Mouse (Mus musculus): ENCODE data around the gene Dlx5.

Dlx5 gene
- long read RNA-seq, experiment 1: 0 reads
- long read RNA-seq, experiment 2: 0 reads

GRCm38 (mm10) chr6:6881638-6882190, at the start of gene Dlx5:
Gene Dlx5 (minus strand): TSS chr6:6882085.
- intact Hi-C loops (cut with DNase I): loop anchor here (5.0 kb wide), 1 partner anchor 589 kb away; no protein-coding TSS in a partner anchor

GRCm38 (mm10) chr6:6931507-6931906, 49.6 kb upstream of the Dlx5 start:
- intact Hi-C loops (cut with DNase I): no loop called here

- intact Hi-C loops (cut with DNase I): no loop called here
Observed at GRCm38 (mm10) chr6:6930831-6931230, 48.9 kb upstream of the Dlx5 start.

GRCm38 (mm10) chr6:6925264-6925663, 43.4 kb upstream of the Dlx5 start:
- intact Hi-C loops (cut with DNase I): no loop called here

DNA sequence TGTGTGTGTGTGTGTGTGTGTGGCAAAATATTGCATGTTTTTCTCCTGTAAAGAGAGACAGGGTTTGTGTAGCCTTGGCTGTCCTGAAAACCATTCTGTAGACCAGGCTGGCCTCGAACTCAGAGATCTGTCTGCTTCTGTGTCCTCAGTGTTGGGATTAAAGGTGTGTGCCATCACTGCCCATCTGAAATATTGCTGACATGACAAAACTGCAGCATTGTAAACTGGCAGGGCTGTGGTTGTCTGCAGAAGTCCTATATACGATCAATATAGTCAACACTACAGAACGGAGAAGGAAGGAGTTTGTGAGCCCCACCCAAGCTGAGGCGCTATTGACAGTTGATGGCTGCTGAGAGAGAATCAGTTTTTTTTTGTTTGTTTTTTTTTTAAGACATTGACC, 35.4 kb upstream of the Dlx5 start:
- intact Hi-C loops (cut with DNase I): loop anchor here (5.0 to 10.0 kb wide), 2 partner anchors 913 to 1060 kb away; no protein-coding TSS in a partner anchor

DNA sequence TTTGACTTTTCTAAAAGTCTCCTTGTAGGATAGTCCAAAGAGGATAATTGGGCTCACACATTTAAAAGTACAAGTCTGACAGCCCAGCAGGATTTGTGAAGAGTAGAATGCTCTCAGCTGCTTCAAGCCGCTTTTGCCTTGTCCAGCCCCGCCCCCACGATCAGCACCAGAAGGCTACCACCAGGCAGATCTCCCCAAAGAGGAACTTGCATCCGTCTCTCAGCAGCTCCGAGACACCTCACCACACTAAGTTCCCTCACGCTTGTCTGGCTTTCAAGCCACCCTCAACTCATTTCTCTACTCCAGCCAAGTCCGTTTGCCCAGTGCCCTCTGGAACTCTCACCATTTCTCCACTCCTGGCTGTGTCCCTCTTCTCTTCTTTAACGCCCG, 33.6 kb upstream of the Dlx5 start:
- intact Hi-C loops (cut with DNase I): loop anchor here (5.0 to 10.0 kb wide), 2 partner anchors 911 to 1058 kb away; no protein-coding TSS in a partner anchor

- intact Hi-C loops (cut with DNase I): loop anchor here (5.0 to 10.0 kb wide), 2 partner anchors 910 to 1058 kb away; no protein-coding TSS in a partner anchor
Observed at GRCm38 (mm10) chr6:6914849-6915525, 33.1 kb upstream of the Dlx5 start.

- intact Hi-C loops (cut with DNase I): loop anchor here (10.0 kb wide), 1 partner anchor 910 kb away; no protein-coding TSS in a partner anchor
Observed at GRCm38 (mm10) chr6:6914304-6914703, 32.4 kb upstream of the Dlx5 start.

- intact Hi-C loops (cut with DNase I): no loop called here
Observed at GRCm38 (mm10) chr6:6909586-6909985, 27.7 kb upstream of the Dlx5 start.

GRCm38 (mm10) chr6:6890047-6890446, 8.2 kb upstream of the Dlx5 start:
- intact Hi-C loops (cut with DNase I): no loop called here

DNA sequence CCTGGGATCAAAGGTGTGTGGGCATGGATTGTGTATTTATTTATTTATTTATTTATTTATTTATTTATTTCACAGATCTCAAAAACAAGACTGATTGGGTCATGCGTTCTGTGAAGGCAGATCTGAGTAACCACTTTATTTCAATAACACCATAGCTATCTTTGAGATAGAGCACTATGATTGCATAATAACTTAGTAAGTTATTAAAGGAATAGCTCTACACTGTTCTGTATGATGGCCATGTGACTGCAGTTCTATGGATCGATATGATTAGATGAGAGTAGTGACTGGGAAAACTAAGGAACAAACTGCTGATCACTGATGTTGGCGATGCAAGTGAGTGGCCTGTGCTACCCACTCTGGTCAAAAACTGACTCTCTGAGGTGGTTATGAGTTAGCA, 4.3 kb upstream of the Dlx5 start:
- intact Hi-C loops (cut with DNase I): loop anchor here (5.0 kb wide), 1 partner anchor 879 kb away; no protein-coding TSS in a partner anchor

DNA sequence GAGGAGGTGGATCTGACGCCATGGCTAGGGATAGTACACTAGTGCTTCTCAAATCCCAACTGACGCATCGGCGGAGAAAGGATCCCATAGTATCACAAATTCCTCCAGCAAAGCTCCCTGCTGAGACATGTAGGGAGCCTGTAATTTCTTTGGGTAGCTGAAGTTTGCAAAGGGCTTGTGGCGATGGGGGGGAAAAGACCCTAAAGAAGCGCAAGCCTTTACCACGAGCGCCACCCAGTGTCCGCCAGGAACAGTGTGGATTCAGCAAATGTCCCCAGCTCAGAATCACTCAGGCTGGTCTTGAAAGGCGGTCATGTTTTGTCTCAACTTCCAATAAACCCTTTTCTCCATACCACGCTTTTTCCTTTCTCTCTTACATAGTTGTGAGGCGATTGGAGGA, 3.0 kb upstream of the Dlx5 start:
- intact Hi-C loops (cut with DNase I): loop anchor here (5.0 kb wide), 2 partner anchors 593 to 878 kb away; no protein-coding TSS in a partner anchor

GRCm38 (mm10) chr6:6882266-6882797, 447 bp upstream of the Dlx5 start:
- intact Hi-C loops (cut with DNase I): loop anchor here (5.0 kb wide), 1 partner anchor 590 kb away; no protein-coding TSS in a partner anchor

DNA sequence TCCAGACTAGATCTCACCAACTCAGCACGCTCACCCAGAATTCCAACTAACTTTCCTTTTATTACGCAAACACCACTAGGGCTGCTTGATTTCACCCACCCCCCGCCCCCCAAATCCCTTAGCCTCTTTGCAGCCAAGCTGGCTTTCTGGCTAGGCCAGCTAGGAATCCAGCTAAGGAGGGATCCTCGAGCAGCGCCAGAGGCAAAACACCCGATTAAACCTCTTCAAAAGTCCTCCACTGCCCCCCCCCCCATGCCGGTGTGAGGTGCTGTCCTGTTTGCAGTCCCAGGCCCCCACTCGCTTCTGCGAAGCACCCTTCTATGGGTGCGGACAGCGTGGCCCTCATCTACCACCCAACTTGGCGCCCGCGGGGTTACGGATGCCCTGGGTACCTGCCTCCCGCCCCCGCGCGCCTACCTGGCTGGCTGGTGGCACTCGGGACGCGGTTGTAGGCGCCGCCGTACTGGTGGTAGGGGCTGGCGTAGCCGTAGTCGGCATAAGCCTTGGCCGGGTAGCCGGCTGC, 709 bp downstream of the Dlx5 start:
- intact Hi-C loops (cut with DNase I): loop anchor here (5.0 kb wide), 1 partner anchor 589 kb away; no protein-coding TSS in a partner anchor

- intact Hi-C loops (cut with DNase I): loop anchor here (5.0 kb wide), 1 partner anchor 588 kb away; no protein-coding TSS in a partner anchor
Observed at GRCm38 (mm10) chr6:6880361-6881114, 1.3 kb downstream of the Dlx5 start.

DNA sequence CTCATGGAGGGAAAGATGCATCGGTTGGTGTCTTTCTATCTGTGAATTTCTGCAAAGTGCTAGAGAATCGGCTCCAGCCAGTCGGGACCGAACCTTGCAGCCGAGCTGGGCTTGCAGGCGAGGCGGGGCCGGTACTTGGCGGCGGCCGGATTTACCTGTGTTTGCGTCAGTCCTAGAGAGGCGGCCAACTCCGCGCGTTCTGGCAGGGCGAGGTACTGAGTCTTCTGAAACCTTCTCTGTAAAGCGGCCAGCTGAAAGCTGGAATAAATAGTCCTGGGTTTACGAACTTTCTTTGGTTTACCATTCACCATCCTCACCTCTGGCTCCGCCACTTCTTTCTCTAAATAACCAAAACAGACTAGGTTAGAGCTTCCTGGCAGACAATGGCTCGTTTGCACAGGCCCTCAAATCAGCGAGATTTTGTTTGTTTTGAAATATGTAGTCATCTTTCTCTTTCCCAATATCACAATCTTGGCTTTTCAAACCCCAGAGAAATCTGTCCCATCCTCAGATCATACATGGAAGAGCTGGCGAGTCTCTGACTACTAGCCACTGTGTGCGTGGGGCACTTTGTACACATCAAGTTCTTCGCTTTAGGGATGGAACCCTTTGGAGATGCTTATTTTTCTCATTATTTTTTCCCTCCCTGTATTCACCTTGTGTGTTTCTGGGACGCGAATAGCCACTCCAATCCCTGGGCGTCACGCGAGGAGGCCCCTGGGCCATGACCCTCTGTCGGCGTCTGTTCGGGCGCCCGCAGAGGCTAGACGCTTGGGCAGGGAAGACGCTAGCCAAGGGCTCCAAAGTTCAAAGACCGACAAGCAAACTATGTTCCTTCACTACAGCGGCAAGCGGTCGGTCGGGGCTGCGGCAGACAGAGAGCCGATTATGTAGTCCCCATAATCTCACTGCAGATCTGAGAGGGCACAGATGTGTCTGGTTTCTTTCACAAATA, 2.2 kb downstream of the Dlx5 start:
- intact Hi-C loops (cut with DNase I): loop anchor here (5.0 kb wide), 1 partner anchor 587 kb away; no protein-coding TSS in a partner anchor

- intact Hi-C loops (cut with DNase I): no loop called here
Observed at GRCm38 (mm10) chr6:6878841-6879291, 3.0 kb downstream of the Dlx5 start.

GRCm38 (mm10) chr6:6877981-6878840, 3.7 kb downstream of the Dlx5 start:
- intact Hi-C loops (cut with DNase I): no loop called here
